Mouse (Mus musculus) CH12.LX (cell line): ENCODE data around the gene Slc9a4. TPM values are rescaled to one million over a fixed set of nuclear protein-coding genes. Genes with fewer than 3 reads are reported as not detected.

ENCODE experiments used
- DNase-seq: peaks from one replicate; pipeline ENCODE4 v3.0.0-alpha.2; 2013; ENCODE audit errors: extremely low read depth
- H3K27ac ChIP-seq: 2 replicates; pipeline ENCODE4 v1.5.1; 2012; ENCODE audit warnings: low read depth, mild to moderate bottlenecking, control low read depth, moderate library complexity; ENCODE audit not compliant: insufficient read depth
- H3K27me3 ChIP-seq: replicated peaks from 2 replicates; pipeline ENCODE3; 2012; ENCODE audit warnings: inconsistent platforms
- H3K36me3 ChIP-seq, 2 experiments: replicated peaks in 1 of 2; 2 replicates each; pipeline versions ENCODE3 to v1.6.1; 2012; ENCODE audit warnings: inconsistent platforms in 1 of 2, low read length in 1 of 2, mild to moderate bottlenecking in 1 of 2, mixed read lengths in 1 of 2, moderate library complexity in 1 of 2; ENCODE audit not compliant: control insufficient read depth in 1 of 2, insufficient read depth in 1 of 2
- H3K4me1 ChIP-seq, 2 experiments: 2 replicates each; pipeline ENCODE4 v1.6.1; 2012; ENCODE audit warnings: inconsistent platforms in 1 of 2, moderate library complexity in 1 of 2; ENCODE audit not compliant: insufficient read depth in 2 of 2, control insufficient read depth in 1 of 2
- H3K4me2 ChIP-seq: 2 replicates; pipeline ENCODE4 v1.6.1; 2012; ENCODE audit warnings: low read depth, mild to moderate bottlenecking, control low read depth; ENCODE audit not compliant: poor library complexity, insufficient read depth, severe bottlenecking
- H3K4me3 ChIP-seq, 3 experiments: fragments of 150-350 bp in 1 of 3; sonication (generic) in 1 of 3; replicated peaks in 1 of 3; 2 replicates each; pipeline versions ENCODE3 to v1.5.1; 2011 to 2012; ENCODE audit warnings: low read depth in 2 of 3, low read length in 2 of 3, mild to moderate bottlenecking in 2 of 3, moderate library complexity in 2 of 3, control low read depth in 1 of 3, improper control_type of control experiment in 1 of 3, inconsistent platforms in 1 of 3, mixed read lengths in 1 of 3; ENCODE audit not compliant: poor library complexity in 1 of 3
- H3K79me2 ChIP-seq: replicated peaks from 2 replicates; pipeline ENCODE4 v1.6.1; 2012; ENCODE audit warnings: mild to moderate bottlenecking, moderate library complexity; ENCODE audit not compliant: control insufficient read depth, poor library complexity, insufficient read depth, severe bottlenecking; ENCODE audit errors: extremely low read depth
- H3K9ac ChIP-seq: 2 replicates; pipeline ENCODE4 v1.6.1; 2012; ENCODE audit warnings: low read depth, mild to moderate bottlenecking, control low read depth, moderate library complexity; ENCODE audit not compliant: insufficient read depth
- H3K9me3 ChIP-seq: replicated peaks from 2 replicates; pipeline ENCODE3; 2012; ENCODE audit warnings: low read length, inconsistent platforms, mixed read lengths
- BHLHE40 ChIP-seq: IDR thresholded peaks from 2 replicates; pipeline ENCODE4 v1.6.1; 2011; ENCODE audit warnings: mild to moderate bottlenecking, low read depth, low read length, improper control_type of control experiment
- CHD2 ChIP-seq: IDR thresholded peaks from 2 replicates; pipeline ENCODE4 v1.6.1; 2011; ENCODE audit warnings: low read length, improper control_type of control experiment
- ELF1 ChIP-seq: IDR thresholded peaks from 2 replicates; pipeline ENCODE4 v1.6.1; 2014; ENCODE audit warnings: low read depth, mild to moderate bottlenecking, inconsistent platforms, low read length, improper control_type of control experiment
- EP300 ChIP-seq: IDR thresholded peaks from 2 replicates; pipeline ENCODE4 v1.6.1; 2011; ENCODE audit warnings: low read length, improper control_type of control experiment
- ETS1 ChIP-seq: conservative IDR thresholded peaks from 2 replicates; pipeline ENCODE4 v1.6.1; 2012; ENCODE audit warnings: low read depth, mild to moderate bottlenecking, inconsistent platforms, low read length, improper control_type of control experiment, moderate library complexity
- HCFC1 ChIP-seq: IDR thresholded peaks from 2 replicates; pipeline ENCODE4 v1.6.1; 2012; ENCODE audit warnings: low read depth, mild to moderate bottlenecking, inconsistent platforms, low read length, improper control_type of control experiment
- JUN ChIP-seq: IDR thresholded peaks from 2 replicates; pipeline ENCODE4 v1.6.1; 2011; ENCODE audit warnings: low read depth, mild to moderate bottlenecking, low read length, improper control_type of control experiment, moderate library complexity; ENCODE audit not compliant: insufficient read depth
- JUND ChIP-seq: conservative IDR thresholded peaks from 2 replicates; pipeline ENCODE4 v1.6.1; 2011; ENCODE audit warnings: low read depth, low read length, improper control_type of control experiment
- MAFK ChIP-seq: IDR thresholded peaks from 2 replicates; pipeline ENCODE4 v1.6.1; 2011; ENCODE audit warnings: low read length, improper control_type of control experiment; ENCODE audit not compliant: insufficient replicate concordance
- MAX ChIP-seq: IDR thresholded peaks from 2 replicates; pipeline ENCODE4 v1.6.1; 2011; ENCODE audit warnings: low read length, improper control_type of control experiment
- MAZ ChIP-seq: IDR thresholded peaks from 2 replicates; pipeline ENCODE4 v1.6.1; 2012; ENCODE audit warnings: low read depth, mild to moderate bottlenecking, inconsistent platforms, low read length, improper control_type of control experiment, moderate library complexity
- MEF2A ChIP-seq: IDR thresholded peaks from 2 replicates; pipeline ENCODE4 v1.6.1; 2014; ENCODE audit warnings: low read depth, mild to moderate bottlenecking, inconsistent platforms, low read length, improper control_type of control experiment, borderline replicate concordance
- MYC ChIP-seq: IDR thresholded peaks from 2 replicates; pipeline ENCODE4 v1.6.1; 2011; ENCODE audit warnings: low read depth, mild to moderate bottlenecking, improper control_type of control experiment, low read length
- NELFE ChIP-seq: IDR thresholded peaks from 2 replicates; pipeline ENCODE4 v1.6.1; 2011; ENCODE audit warnings: low read depth, low read length, improper control_type of control experiment
- POLR2AphosphoS2 ChIP-seq: IDR thresholded peaks from 2 replicates; pipeline ENCODE4 v1.6.1; 2011; ENCODE audit warnings: low read depth, low read length, improper control_type of control experiment
- SIN3A ChIP-seq: IDR thresholded peaks from 2 replicates; pipeline ENCODE4 v1.6.1; 2012; ENCODE audit warnings: low read length, improper control_type of control experiment, inconsistent platforms
- UBTF ChIP-seq: IDR thresholded peaks from 2 replicates; pipeline ENCODE4 v1.6.1; 2012; ENCODE audit warnings: low read depth, mild to moderate bottlenecking, inconsistent platforms, low read length, improper control_type of control experiment, moderate library complexity
- USF1 ChIP-seq: IDR thresholded peaks from 2 replicates; pipeline ENCODE4 v1.6.1; 2014; ENCODE audit warnings: low read depth, mild to moderate bottlenecking, inconsistent platforms, low read length, improper control_type of control experiment
- ZC3H11A ChIP-seq: IDR thresholded peaks from 2 replicates; pipeline ENCODE4 v1.6.1; 2012; ENCODE audit warnings: low read depth, mild to moderate bottlenecking, inconsistent platforms, low read length, improper control_type of control experiment
- ZKSCAN1 ChIP-seq: IDR thresholded peaks from 2 replicates; pipeline ENCODE4 v1.6.1; 2012; ENCODE audit warnings: low read depth, inconsistent platforms, low read length, improper control_type of control experiment, borderline replicate concordance
- ZNF384 ChIP-seq: IDR thresholded peaks from 2 replicates; pipeline ENCODE4 v1.6.1; 2012; ENCODE audit warnings: low read depth, low read length, improper control_type of control experiment, inconsistent platforms
- dilution Hi-C: fragments of 300-500 bp; cut with MboI; formaldehyde crosslinking; loops from 2 replicates; pipeline ENCODE4 v1.14.3; 2020; ENCODE audit warnings: low sequenced_read_pairs; ENCODE audit not compliant: extremely low pct_unique_long_range_greater_than_20kb, extremely low pct_ligation_motif_present
- in situ Hi-C: fragments of 300-500 bp; cut with MboI; formaldehyde crosslinking; loops from 3 replicates; pipeline ENCODE4 v1.14.3; 2019; ENCODE audit warnings: low sequenced_read_pairs, low pct_ligation_motif_present, low pct_unique_long_range_greater_than_20kb, mixed read lengths
- polyA plus RNA-seq: library from polyadenylated mRNA; unstranded; fragments of >175 nt; gene quantifications from 2 replicates; pipeline ENCODE4 v1.2.1, GENCODE M21; 2012; ENCODE audit warnings: low read depth; ENCODE audit not compliant: insufficient read length
- total RNA-seq, 2 experiments: library from RNA; depleted of rRNA; stranded (reverse); fragments of 300-350 nt in 1 of 2; fragments of >200 nt in 1 of 2; gene quantifications; 2 replicates each; pipeline ENCODE4 v1.2.3; 2012 to 2014

Slc9a4 gene
- total and polyA plus RNA-seq, 3 experiments: 0.07 to 0.31 TPM; not detected in 1

- H3K9me3 ChIP-seq: no peaks in the 10 kb centered on the region
- no peak overlapping the region for H3K4me3 ChIP-seq
- no peak overlapping the region for H3K4me2 ChIP-seq
- H3K27ac ChIP-seq: no peak overlapping the region
- H3K9ac ChIP-seq: no peak overlapping the region
- no peak for TF ChIP-seq MYC
- no peak for DNase-seq
- no peaks in the 10 kb centered on the region for H3K36me3 ChIP-seq
- H3K79me2 ChIP-seq: no peaks in the 10 kb centered on the region
- H3K27me3 ChIP-seq: no peaks in the 10 kb centered on the region
- no peaks in the 10 kb centered on the region for H3K4me1 ChIP-seq
- dilution Hi-C loops: no loop called here
- in situ Hi-C loops: loop anchor here (10.0 to 25.0 kb wide), 2 partner anchors 74 to 272 kb away; partner anchors contain the start of gene Slc9a4
These were observed 79.1 kb downstream of the Slc9a4 start for GRCm38 (mm10) chr1:40659017-40659416.

DNA sequence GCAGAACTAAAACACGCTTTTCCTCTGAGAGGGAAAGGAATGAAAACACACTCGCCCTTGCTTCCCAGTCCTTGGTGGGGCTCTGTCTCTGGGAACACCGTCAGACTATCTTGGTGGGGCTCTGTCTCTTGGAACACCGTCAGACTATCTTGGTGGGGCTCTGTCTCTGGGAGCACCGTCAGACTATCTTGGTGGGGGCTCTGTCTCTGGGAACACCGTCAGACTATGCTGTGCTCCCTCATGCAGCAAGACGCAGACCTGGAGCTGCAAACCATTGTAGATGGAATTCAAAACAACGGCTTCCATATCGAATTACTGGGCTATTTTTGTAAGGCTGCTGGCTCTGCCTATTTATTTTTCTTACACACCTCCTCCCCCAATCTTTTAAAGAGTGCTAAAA is 79.6 kb downstream of the Slc9a4 start:
- no peaks in the 10 kb centered on the region for H3K4me1 ChIP-seq
- H3K4me2 ChIP-seq: no peak overlapping the region
- no peak overlapping the region for H3K9ac ChIP-seq
- dilution Hi-C loops: no loop called here
- no peak for TF ChIP-seq MAFK
- in situ Hi-C loops: loop anchor here (10.0 to 25.0 kb wide), 2 partner anchors 75 to 272 kb away; partner anchors contain the start of gene Slc9a4
- no peaks in the 10 kb centered on the region for H3K9me3 ChIP-seq
- DNase-seq: no peak
- no peak overlapping the region for H3K4me3 ChIP-seq
- no peaks in the 10 kb centered on the region for H3K27me3 ChIP-seq
- no peaks in the 10 kb centered on the region for H3K36me3 ChIP-seq
- H3K79me2 ChIP-seq: no peaks in the 10 kb centered on the region
- H3K27ac ChIP-seq: no peak overlapping the region

DNA sequence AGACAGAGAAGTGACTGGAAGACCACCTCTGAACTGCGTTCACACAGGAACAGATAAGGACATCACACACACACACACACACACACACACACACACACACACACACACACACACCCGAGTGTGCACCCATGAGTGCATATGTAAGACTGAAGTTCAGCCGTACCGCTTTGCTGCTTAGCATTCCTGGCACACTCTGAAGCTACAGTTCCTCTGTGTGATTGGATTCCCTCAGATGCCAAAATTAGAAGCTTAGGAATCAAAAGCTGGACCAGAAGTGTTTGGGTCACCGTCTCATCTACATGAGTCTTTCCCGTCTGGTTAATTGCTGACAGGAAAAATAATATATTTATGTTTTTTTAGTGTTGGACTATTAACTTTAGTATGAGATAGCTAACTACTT is 81.0 kb downstream of the Slc9a4 start:
- TF ChIP-seq MAFK (no peak), USF1 (no peak), UBTF (no peak), NELFE (no peak), SIN3A (no peak), ETS1 (no peak), MAX (no peak), HCFC1 (no peak), ZC3H11A (no peak), EP300 (no peak), CHD2 (no peak), MEF2A (no peak), ZKSCAN1 (no peak), JUN (no peak), JUND (no peak), POLR2AphosphoS2 (no peak), MAZ (no peak), ZNF384 (no peak), ELF1 (no peak), BHLHE40 (no peak)
- Histone ChIP-seq H3K27me3 (no peaks in the 10 kb centered on the region), H3K9ac (no peak overlapping the region), H3K9me3 (no peaks in the 10 kb centered on the region), H3K4me1 (no peaks in the 10 kb centered on the region), H3K79me2 (no peaks in the 10 kb centered on the region), H3K27ac (no peak overlapping the region), H3K36me3 (no peaks in the 10 kb centered on the region), H3K4me2 (no peak overlapping the region), H3K4me3 (no peak overlapping the region)
- no peak for DNase-seq
- in situ Hi-C loops (loop anchor here (25.0 kb wide), 1 partner anchor 274 kb away; no protein-coding TSS in a partner anchor), dilution Hi-C loops (no loop called here)
